Mouse (Mus musculus) heart, postnatal 0 days (tissue): ENCODE measurements around the gene Sectm1b.

Experiments
- CTCF ChIP-seq: IDR thresholded peaks from 2 replicates; pipeline ENCODE4 v1.5.1; 2016; ENCODE audit warnings: antibody characterized with exemption, control low read depth, low read depth
- EP300 ChIP-seq: IDR thresholded peaks from 2 replicates; pipeline ENCODE4 v1.6.1; 2016; ENCODE audit warnings: antibody characterized with exemption, low read depth

GRCm38 (mm10) chr11:121053536-121053935 lies 9.8 kb downstream of the Sectm1b start:
- TF ChIP-seq CTCF (peak; percentile 98), EP300 (no peak)
